Mouse (Mus musculus) gastrocnemius, adult 18-20 months (tissue): ENCODE measurements at regions not wholly inside any gene's neighbourhood (a gene's known extent, or its start where the extent isn't known, plus 50 kb on each side); places are given as distances from the start of the nearest gene placed in this dataset.

Experiments
- DNase-seq: peaks from one replicate; pipeline ENCODE4 v3.0.0; 2021; ENCODE audit warnings: low spot score

DNA sequence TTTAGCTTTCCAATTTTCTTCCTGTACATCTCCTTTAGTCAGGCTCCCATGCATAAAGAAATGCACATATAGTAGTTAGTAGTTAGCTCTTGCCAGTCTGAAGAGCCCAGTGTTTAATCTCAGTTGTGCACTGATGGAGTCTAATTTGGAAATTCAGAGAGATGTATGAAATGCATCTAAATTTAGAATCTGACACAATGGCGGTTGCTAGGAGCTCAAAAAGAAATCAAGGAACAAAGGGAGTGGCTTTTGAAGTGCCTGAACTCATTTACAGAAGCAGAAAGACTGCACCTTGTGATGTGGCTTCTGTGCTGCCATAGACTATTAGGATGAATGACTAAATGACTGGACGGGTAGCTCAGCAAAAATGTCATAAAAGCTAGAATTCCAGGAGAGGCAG lies 916.3 kb downstream of the Rps29 start:
- no peak for DNase-seq

DNA sequence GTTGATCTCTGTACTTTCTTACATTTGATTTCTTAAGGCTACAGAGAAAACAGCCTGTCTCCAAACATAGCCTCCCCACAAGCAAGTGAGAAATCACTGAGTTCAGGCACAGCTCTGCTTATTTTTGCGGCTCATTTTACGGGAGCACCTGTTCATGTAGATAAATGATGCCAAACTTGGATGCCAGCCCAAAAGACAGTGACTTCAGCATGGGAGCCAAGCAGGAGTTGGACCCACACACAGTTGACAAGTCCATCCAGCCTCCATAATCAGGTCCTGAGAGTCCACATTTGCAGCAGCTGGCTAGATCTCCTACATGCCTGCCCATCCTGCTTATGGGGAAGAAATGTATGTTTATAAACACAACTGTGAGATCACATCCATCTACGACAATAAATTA lies 927.2 kb downstream of the Rps29 start:
- DNase-seq: peak; percentile 2

DNA sequence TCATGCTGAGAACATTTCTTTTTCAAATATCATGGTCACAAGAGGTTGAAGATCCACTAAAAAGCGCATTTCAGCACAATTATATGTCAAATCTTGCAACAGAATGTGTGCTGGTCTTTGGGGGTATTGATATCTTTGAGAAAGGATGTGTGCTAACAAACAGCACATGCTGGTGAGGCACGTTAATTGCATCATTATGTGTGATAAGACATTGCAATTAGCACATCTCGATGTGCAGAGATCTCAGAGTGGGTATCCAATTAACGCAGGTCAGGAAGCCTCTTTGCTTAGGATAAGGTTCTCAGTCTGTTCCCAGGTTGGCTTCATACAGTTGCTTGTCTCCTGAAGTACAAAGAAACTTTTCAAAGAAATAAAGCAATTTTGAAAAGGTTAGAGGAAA lies 941.9 kb downstream of the Rps29 start:
- DNase-seq: no peak

- DNase-seq: no peak
Measured at GRCm38 (mm10) chr12:68208302-68208701, 950.7 kb downstream of the Rps29 start.

- no peak for DNase-seq
Measured at GRCm38 (mm10) chr12:68183858-68184257, 961.5 kb upstream of the Mdga2 start.

DNA sequence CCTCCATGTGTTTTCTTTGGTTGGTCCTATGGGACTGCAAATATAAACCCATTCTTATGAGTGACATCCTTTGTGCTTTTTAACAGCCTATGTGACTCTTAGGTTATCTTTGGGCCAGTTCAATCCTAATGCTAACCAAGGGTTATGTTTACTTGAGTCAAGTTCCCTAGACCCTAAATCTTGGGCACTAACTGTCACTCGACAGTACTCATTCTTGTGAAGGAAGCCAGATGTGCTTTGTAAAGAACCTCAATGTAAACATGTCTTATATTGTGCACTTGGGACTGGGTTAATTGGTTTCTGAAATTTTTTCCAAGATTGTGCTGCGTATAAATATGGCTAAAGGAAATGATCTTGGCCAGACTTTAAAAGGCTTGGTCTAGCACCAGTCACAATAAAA lies 939.0 kb upstream of the Mdga2 start:
- no peak for DNase-seq

- DNase-seq: no peak
Measured at GRCm38 (mm10) chr12:68148066-68148465, 925.7 kb upstream of the Mdga2 start.

DNA sequence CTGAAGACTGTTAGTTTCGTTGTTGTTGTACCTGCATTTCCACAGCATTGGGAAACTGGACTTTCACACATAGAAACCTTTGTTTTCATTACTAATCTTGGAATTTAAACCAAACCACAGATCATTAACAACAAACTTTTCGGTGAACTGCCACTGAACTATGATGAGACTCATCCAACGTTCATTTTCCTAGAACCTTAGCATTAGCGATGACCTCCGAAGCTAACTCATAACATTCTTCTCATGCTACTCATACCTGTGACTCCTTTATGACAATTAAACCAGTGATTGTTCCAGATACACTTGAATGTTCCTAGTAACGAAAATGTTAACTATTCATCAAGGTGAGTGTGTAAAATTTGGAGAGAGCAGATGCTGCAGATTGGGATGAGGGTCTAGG lies 917.5 kb upstream of the Mdga2 start:
- no peak for DNase-seq

DNA sequence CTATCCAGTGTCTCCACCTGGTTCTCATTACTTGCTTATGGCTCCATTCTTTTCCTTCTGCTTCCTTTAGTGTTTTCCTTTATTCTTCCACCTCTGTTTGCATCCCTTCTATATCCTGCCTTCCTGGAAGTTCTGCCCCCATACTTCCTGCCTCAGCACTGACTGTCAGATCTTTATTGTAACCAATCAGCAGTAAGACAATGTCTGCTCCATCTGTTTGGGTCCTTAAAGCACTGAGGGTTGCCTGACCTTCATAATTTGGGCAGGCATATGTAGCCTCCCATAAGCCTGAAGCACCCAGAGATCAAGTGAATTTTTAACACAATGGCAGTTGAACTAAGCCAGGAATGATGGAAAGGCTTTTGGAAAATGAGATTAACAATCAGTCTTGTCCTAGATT lies 909.4 kb upstream of the Mdga2 start:
- DNase-seq: no peak

DNA sequence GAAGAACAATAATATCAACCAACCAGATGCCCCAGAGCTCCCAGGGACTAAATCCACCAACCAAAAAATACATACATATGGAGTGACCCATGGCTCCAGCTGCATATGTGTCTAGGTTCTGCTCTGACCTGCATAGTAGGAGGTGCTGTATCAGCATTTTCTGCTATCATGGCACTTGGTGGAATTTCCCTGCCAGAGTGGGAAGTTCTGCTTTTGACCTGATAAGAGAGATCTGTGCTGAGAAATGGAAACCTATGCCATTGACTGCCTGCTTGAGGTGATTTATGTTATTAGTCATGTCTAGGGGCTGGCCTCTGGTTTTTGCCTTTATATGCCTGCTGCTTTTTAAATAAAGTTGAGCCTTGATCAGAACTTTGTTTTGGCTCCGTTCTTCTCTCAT lies 893.4 kb upstream of the Mdga2 start:
- DNase-seq: no peak
